Mouse (Mus musculus): ENCODE data around the gene Mrpl2.

GRCm38 (mm10) chr17:46603229-46603628 lies 42.8 kb upstream of the Mrpl2 start:
- TF ChIP-seq FLI1 (IDR thresholded peaks at IDR 0.05; ENCODE audit: low read length), result no peak
- TF ChIP-seq GATA1 (IDR thresholded peaks at IDR 0.05; ENCODE audit: borderline replicate concordance, low read length), result no peak
